Mouse (Mus musculus) kidney, adult 2 months (tissue): ENCODE results near the gene Olfr393.

ENCODE experiments used
- CTCF ChIP-seq: fragments of 200-500 bp; conservative IDR thresholded peaks from 2 replicates; pipeline ENCODE4 v1.5.1; 2011; ENCODE audit warnings: low read depth, mild to moderate bottlenecking, control low read depth, low read length, moderate library complexity, mixed read lengths; ENCODE audit not compliant: insufficient read depth, insufficient read length
- POLR2A ChIP-seq: fragments of 200-500 bp; IDR thresholded peaks from one replicate; pipeline ENCODE4 v1.6.1; 2011; ENCODE audit warnings: low read depth, low read length, control low read depth

GRCm38 (mm10) chr11:73816949-73817348 is 34.3 kb downstream of the Olfr393 start, which contains the start of gene Olfr392:
- TF ChIP-seq CTCF (no peak), POLR2A (no peak)
